Mouse (Mus musculus) CH12.LX (cell line): Measurements from ENCODE around the gene Alg13. TPM values are rescaled to one million over a fixed set of nuclear protein-coding genes. Genes with fewer than 3 reads are reported as not detected.

Source experiments
- DNase-seq: peaks from one replicate; pipeline ENCODE4 v3.0.0-alpha.2; 2013; ENCODE audit errors: extremely low read depth
- H3K27ac ChIP-seq: 2 replicates; pipeline ENCODE4 v1.5.1; 2012; ENCODE audit warnings: low read depth, mild to moderate bottlenecking, control low read depth, moderate library complexity; ENCODE audit not compliant: insufficient read depth
- H3K27me3 ChIP-seq: replicated peaks from 2 replicates; pipeline ENCODE3; 2012; ENCODE audit warnings: inconsistent platforms
- H3K36me3 ChIP-seq, 2 experiments: replicated peaks in 1 of 2; 2 replicates each; pipeline versions ENCODE3 to v1.6.1; 2012; ENCODE audit warnings: inconsistent platforms in 1 of 2, low read length in 1 of 2, mild to moderate bottlenecking in 1 of 2, mixed read lengths in 1 of 2, moderate library complexity in 1 of 2; ENCODE audit not compliant: control insufficient read depth in 1 of 2, insufficient read depth in 1 of 2
- H3K4me1 ChIP-seq, 2 experiments: 2 replicates each; pipeline ENCODE4 v1.6.1; 2012; ENCODE audit warnings: inconsistent platforms in 1 of 2, moderate library complexity in 1 of 2; ENCODE audit not compliant: insufficient read depth in 2 of 2, control insufficient read depth in 1 of 2
- H3K4me2 ChIP-seq: 2 replicates; pipeline ENCODE4 v1.6.1; 2012; ENCODE audit warnings: low read depth, mild to moderate bottlenecking, control low read depth; ENCODE audit not compliant: poor library complexity, insufficient read depth, severe bottlenecking
- H3K4me3 ChIP-seq, 3 experiments: fragments of 150-350 bp in 1 of 3; sonication (generic) in 1 of 3; replicated peaks in 1 of 3; 2 replicates each; pipeline versions ENCODE3 to v1.5.1; 2011 to 2012; ENCODE audit warnings: low read depth in 2 of 3, low read length in 2 of 3, mild to moderate bottlenecking in 2 of 3, moderate library complexity in 2 of 3, control low read depth in 1 of 3, improper control_type of control experiment in 1 of 3, inconsistent platforms in 1 of 3, mixed read lengths in 1 of 3; ENCODE audit not compliant: poor library complexity in 1 of 3
- H3K79me2 ChIP-seq: replicated peaks from 2 replicates; pipeline ENCODE4 v1.6.1; 2012; ENCODE audit warnings: mild to moderate bottlenecking, moderate library complexity; ENCODE audit not compliant: control insufficient read depth, poor library complexity, insufficient read depth, severe bottlenecking; ENCODE audit errors: extremely low read depth
- H3K9ac ChIP-seq: 2 replicates; pipeline ENCODE4 v1.6.1; 2012; ENCODE audit warnings: low read depth, mild to moderate bottlenecking, control low read depth, moderate library complexity; ENCODE audit not compliant: insufficient read depth
- H3K9me3 ChIP-seq: replicated peaks from 2 replicates; pipeline ENCODE3; 2012; ENCODE audit warnings: low read length, inconsistent platforms, mixed read lengths
- CHD1 ChIP-seq: IDR thresholded peaks from 2 replicates; pipeline ENCODE4 v1.6.1; 2012; ENCODE audit warnings: low read depth, low read length, improper control_type of control experiment, inconsistent platforms
- CHD2 ChIP-seq: IDR thresholded peaks from 2 replicates; pipeline ENCODE4 v1.6.1; 2011; ENCODE audit warnings: low read length, improper control_type of control experiment
- EP300 ChIP-seq: IDR thresholded peaks from 2 replicates; pipeline ENCODE4 v1.6.1; 2011; ENCODE audit warnings: low read length, improper control_type of control experiment
- ETS1 ChIP-seq: conservative IDR thresholded peaks from 2 replicates; pipeline ENCODE4 v1.6.1; 2012; ENCODE audit warnings: low read depth, mild to moderate bottlenecking, inconsistent platforms, low read length, improper control_type of control experiment, moderate library complexity
- HCFC1 ChIP-seq: IDR thresholded peaks from 2 replicates; pipeline ENCODE4 v1.6.1; 2012; ENCODE audit warnings: low read depth, mild to moderate bottlenecking, inconsistent platforms, low read length, improper control_type of control experiment
- IRF4 ChIP-seq: IDR thresholded peaks from 2 replicates; pipeline ENCODE4 v1.6.1; 2014; ENCODE audit warnings: low read depth, mild to moderate bottlenecking, inconsistent platforms, low read length, improper control_type of control experiment
- MAZ ChIP-seq: IDR thresholded peaks from 2 replicates; pipeline ENCODE4 v1.6.1; 2012; ENCODE audit warnings: low read depth, mild to moderate bottlenecking, inconsistent platforms, low read length, improper control_type of control experiment, moderate library complexity
- MXI1 ChIP-seq: IDR thresholded peaks from 2 replicates; pipeline ENCODE4 v1.6.1; 2011; ENCODE audit warnings: mild to moderate bottlenecking, low read depth, low read length, improper control_type of control experiment
- MYC ChIP-seq: IDR thresholded peaks from 2 replicates; pipeline ENCODE4 v1.6.1; 2011; ENCODE audit warnings: low read depth, mild to moderate bottlenecking, improper control_type of control experiment, low read length
- PAX5 ChIP-seq: IDR thresholded peaks from 2 replicates; pipeline ENCODE4 v1.6.1; 2012; ENCODE audit warnings: low read length, inconsistent platforms, mixed read lengths
- POLR2A ChIP-seq: IDR thresholded peaks from 2 replicates; pipeline ENCODE4 v1.6.1; 2011; ENCODE audit warnings: low read depth, mild to moderate bottlenecking, improper control_type of control experiment, low read length
- RAD21 ChIP-seq: IDR thresholded peaks from 2 replicates; pipeline ENCODE4 v1.6.1; 2011; ENCODE audit warnings: low read depth, mild to moderate bottlenecking, low read length, improper control_type of control experiment, moderate library complexity
- RCOR1 ChIP-seq: conservative IDR thresholded peaks from 2 replicates; pipeline ENCODE4 v1.6.1; 2012; ENCODE audit warnings: low read depth, mild to moderate bottlenecking, inconsistent platforms, low read length, improper control_type of control experiment
- SIN3A ChIP-seq: IDR thresholded peaks from 2 replicates; pipeline ENCODE4 v1.6.1; 2012; ENCODE audit warnings: low read length, improper control_type of control experiment, inconsistent platforms
- SMC3 ChIP-seq: IDR thresholded peaks from 2 replicates; pipeline ENCODE4 v1.6.1; 2011; ENCODE audit warnings: low read depth, low read length, improper control_type of control experiment
- USF2 ChIP-seq: conservative IDR thresholded peaks from 2 replicates; pipeline ENCODE4 v1.6.1; 2011; ENCODE audit warnings: low read depth, low read length, improper control_type of control experiment
- ZNF384 ChIP-seq: IDR thresholded peaks from 2 replicates; pipeline ENCODE4 v1.6.1; 2012; ENCODE audit warnings: low read depth, low read length, improper control_type of control experiment, inconsistent platforms
- dilution Hi-C: fragments of 300-500 bp; cut with MboI; formaldehyde crosslinking; loops from 2 replicates; pipeline ENCODE4 v1.14.3; 2020; ENCODE audit warnings: low sequenced_read_pairs; ENCODE audit not compliant: extremely low pct_unique_long_range_greater_than_20kb, extremely low pct_ligation_motif_present
- in situ Hi-C: fragments of 300-500 bp; cut with MboI; formaldehyde crosslinking; loops from 3 replicates; pipeline ENCODE4 v1.14.3; 2019; ENCODE audit warnings: low sequenced_read_pairs, low pct_ligation_motif_present, low pct_unique_long_range_greater_than_20kb, mixed read lengths
- polyA plus RNA-seq: library from polyadenylated mRNA; unstranded; fragments of >175 nt; gene quantifications from 2 replicates; pipeline ENCODE4 v1.2.1, GENCODE M21; 2012; ENCODE audit warnings: low read depth; ENCODE audit not compliant: insufficient read length
- total RNA-seq, 2 experiments: library from RNA; depleted of rRNA; stranded (reverse); fragments of 300-350 nt in 1 of 2; fragments of >200 nt in 1 of 2; gene quantifications; 2 replicates each; pipeline ENCODE4 v1.2.3; 2012 to 2014

Gene Alg13
- total and polyA plus RNA-seq, 3 experiments: 15.4 to 18.6 (median 17.0) TPM

- Histone ChIP-seq H3K4me2 (peak overlapping the region; percentile 67), H3K9me3 (no peaks in the 10 kb centered on the region), H3K4me1 (peaks cover 0 to 14% of the 10 kb centered on the region in 2 experiments; a peak in 1 of 4 replicates), H3K36me3 (peaks cover 0 to 6% of the 10 kb centered on the region in 2 experiments), H3K27me3 (no peaks in the 10 kb centered on the region), H3K27ac (peak overlapping the region; percentile 53; the same call in 1 of the 2 replicates), H3K4me3 (no peak overlapping the region), H3K79me2 (no peaks in the 10 kb centered on the region), H3K9ac (no peak overlapping the region)
- TF ChIP-seq HCFC1 (no peak), ZNF384 (0 out of 2 replicates have a peak, but pooled peaks have one; percentile 4)
- in situ Hi-C loops (no loop called here), dilution Hi-C loops (no loop called here)
- no peak for DNase-seq
These were observed 20.3 kb downstream of the Alg13 start for GRCm38 (mm10) chrX:144337938-144338337.

- Histone ChIP-seq H3K4me2 (peak overlapping the region; percentile 67), H3K27me3 (no peaks in the 10 kb centered on the region), H3K4me1 (peaks cover 0 to 14% of the 10 kb centered on the region in 2 experiments; a peak in 1 of 4 replicates), H3K4me3 (no peak overlapping the region), H3K27ac (peak overlapping the region; percentile 53), H3K79me2 (no peaks in the 10 kb centered on the region), H3K36me3 (peaks cover 0 to 4% of the 10 kb centered on the region in 2 experiments), H3K9me3 (no peaks in the 10 kb centered on the region), H3K9ac (no peak overlapping the region)
- in situ Hi-C loops (no loop called here), dilution Hi-C loops (no loop called here)
- DNase-seq: peak; percentile 61
- TF ChIP-seq HCFC1 (no peak), CHD1 (no peak), EP300 (peak; percentile 51), PAX5 (no peak), SIN3A (no peak), IRF4 (peak; percentile 80), CHD2 (peak; percentile 82), MXI1 (no peak), USF2 (no peak), RCOR1 (no peak), RAD21 (no peak), ETS1 (no peak), POLR2A (no peak), MYC (no peak), ZNF384 (0 out of 2 replicates have a peak, but pooled peaks have one; percentile 2)
These were observed 20.8 kb downstream of the Alg13 start for GRCm38 (mm10) chrX:144338355-144338754.

- H3K9me3 ChIP-seq: no peaks in the 10 kb centered on the region
- TF ChIP-seq MAZ: no peak
- no peak for TF ChIP-seq SMC3
- H3K9ac ChIP-seq: no peak overlapping the region
- peaks cover 11 to 18% of the 10 kb centered on the region in 2 experiments for H3K36me3 ChIP-seq
- H3K4me2 ChIP-seq: no peak overlapping the region
- no peak for DNase-seq
- dilution Hi-C loops: no loop called here
- no peaks in the 10 kb centered on the region for H3K4me1 ChIP-seq
- H3K79me2 ChIP-seq: no peaks in the 10 kb centered on the region
- no peak overlapping the region for H3K4me3 ChIP-seq
- in situ Hi-C loops: no loop called here
- H3K27me3 ChIP-seq: no peaks in the 10 kb centered on the region
- H3K27ac ChIP-seq: no peak overlapping the region
These were observed 56.6 kb downstream of the Alg13 start for GRCm38 (mm10) chrX:144374196-144374595.
